Mouse (Mus musculus) adrenal gland, postnatal 36 days (tissue): ENCODE measurements around the gene Gpatch8. TPM values are rescaled to one million over a fixed set of nuclear protein-coding genes. Genes with fewer than 3 reads are reported as not detected.
"Not testable (repeated sequence)": the region's sequence is repeated elsewhere in the genome, so short reads cannot be mapped to it uniquely, and the experiment has no call there.

Source experiments
- DNase-seq, 2 experiments: peaks; one replicate each; pipeline ENCODE4 v3.0.0; 2021; ENCODE audit warnings: mixed read lengths in 1 of 2
- total RNA-seq, 2 experiments: library from RNA; stranded (reverse); gene quantifications; 2 replicates each; pipeline ENCODE4 v1.2.3; 2021

The Gpatch8 gene
- total RNA-seq, 2 experiments from 2014 or later: 25.9 to 31.1 TPM

DNA sequence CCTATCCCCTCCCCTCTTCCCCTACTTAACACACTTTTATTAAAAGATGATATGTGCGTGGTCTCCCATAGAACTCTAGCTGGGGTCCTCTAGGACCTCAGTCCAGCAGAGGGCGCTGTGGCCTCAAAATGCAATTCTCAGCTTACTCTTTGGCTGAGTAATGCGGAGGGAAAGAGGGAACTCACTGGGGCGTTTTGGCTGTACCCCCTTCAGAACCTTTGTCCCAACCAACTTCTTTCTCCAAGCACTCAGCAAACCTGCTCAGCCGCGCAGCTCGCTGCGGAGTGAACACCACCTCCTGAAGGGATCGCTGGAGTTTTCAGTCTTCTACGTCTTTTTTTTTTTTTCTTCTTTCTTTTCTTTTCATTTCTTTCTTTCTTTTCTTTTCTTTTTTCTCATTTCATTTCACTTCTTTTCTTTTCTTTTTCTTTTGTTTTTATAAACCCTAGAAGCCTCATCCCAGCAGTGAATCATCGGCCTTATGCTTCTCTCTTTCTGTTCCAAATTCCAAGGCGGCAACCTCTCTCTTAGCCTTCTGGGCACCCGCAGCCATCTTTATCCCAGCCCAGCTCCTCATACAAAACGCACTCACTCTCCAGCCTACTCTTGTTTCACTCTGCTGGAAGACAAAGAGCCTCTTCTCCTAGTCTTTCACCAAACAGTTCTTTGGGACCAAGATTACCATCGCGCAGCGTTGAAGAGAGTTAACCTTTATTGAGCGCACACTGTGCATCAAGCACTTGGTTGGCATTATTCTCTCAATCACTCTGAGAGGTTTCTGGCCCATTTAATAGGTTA lies 16.9 kb upstream of the Gpatch8 start:
- DNase-seq: peak; percentile 90 to 92

DNA sequence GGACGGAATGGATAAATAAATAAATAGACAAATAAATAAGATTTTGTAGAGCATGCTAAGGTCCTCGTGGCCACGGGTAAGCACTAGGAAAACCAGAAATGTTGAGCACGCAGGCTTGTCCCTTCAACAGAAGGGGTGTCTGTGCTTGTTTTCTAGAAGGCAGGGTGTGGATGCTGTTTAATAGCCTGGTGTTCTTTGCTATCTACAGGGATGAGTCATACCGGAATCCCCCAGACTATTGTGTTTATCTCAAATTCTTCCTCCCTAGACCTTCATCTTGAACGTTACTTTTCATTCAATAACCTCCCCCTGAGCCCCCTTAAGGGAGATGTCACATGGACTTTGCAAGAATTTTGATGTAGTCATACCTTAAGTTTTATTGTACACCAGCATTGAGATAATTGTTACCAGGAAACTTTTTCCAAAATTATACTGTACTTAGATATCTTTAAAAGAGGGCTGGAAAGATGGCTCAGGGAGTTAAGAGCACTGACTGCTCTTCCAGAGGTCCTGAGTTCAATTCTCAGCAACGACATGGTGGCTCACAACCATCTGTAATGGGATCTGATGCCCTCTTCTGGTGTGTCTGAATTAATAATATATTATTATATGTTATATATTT lies 12.7 kb upstream of the Gpatch8 start:
- no peak for DNase-seq

DNA sequence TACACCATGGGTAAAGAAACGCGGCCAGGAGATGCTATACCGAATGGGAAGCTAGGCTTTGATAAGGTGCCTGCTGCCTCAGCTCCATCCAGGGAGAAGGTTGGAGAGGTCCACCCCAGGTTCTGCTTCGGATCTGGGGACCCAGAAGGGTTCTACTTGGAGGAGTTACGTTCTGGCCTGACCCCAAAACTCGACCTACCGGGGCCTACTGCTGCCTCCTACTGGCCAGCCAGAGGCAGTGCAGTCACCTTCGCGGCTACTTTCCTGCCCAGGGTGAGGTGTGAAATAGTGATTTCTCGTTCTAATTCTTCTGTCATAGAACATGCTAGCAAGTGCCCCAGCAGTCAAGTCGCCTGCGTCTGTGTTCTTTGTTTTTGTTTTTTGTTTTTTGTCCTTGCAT lies 12.0 kb upstream of the Gpatch8 start:
- peak in 1 of 2 experiments; percentile 16 for DNase-seq

DNA sequence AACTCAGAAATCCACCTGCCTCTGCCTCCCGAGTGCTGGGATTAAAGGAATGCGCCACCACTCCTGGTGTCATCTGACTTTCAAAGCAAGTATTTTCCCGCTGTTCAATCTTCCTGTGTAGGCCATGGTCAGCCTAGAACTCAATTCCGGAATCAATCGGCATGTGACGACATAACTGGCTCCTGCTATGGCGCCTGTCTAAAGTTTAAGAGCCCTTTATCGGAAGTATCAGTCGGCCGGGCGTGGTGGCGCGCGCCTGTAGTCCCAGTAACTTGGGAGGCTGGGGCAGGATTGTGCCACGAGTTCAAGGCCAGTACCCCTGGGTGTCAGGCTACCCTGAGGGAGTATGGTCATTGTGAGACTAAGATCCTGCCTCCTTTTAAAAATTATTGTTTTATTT lies 11.5 kb upstream of the Gpatch8 start:
- no peak for DNase-seq

DNA sequence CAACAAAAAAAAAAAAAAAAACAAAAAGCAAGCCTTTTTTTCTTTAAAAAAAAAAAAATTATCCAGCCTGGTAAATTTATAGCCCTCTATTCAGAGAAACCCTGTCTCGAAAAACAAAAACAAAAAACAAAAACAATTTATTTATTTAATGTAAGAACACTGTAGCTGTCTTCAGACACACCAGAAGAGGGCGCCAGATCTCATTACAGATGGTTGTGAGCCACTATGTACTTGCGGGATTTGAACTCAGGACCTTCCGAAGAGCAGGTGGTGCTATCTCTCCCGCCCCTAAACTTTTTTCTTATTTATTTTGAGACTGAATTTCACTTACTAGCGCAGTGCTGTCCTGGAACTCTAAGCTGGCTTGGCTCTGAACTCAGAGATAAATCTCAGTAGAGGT lies 11.0 kb upstream of the Gpatch8 start:
- no peak for DNase-seq

DNA sequence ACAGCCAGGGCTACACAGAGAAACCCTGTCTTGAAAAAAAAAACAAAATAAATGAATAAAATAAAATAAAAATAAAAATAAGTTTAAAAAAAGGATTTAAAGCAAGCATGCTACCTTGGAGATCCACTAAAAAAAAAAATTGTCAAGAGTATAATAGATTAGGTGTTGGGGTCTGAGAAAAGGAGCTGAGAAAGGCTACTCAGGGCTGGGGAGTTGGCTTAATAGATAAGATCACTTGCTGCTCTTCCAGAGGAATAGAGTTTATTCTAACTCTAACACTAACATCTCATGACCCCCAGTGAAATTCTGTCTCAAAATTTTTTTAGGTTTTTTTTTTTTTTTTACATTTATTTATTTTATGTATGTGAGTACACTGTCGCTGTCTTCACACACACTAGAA lies 10.1 kb upstream of the Gpatch8 start:
- DNase-seq: no peak

DNA sequence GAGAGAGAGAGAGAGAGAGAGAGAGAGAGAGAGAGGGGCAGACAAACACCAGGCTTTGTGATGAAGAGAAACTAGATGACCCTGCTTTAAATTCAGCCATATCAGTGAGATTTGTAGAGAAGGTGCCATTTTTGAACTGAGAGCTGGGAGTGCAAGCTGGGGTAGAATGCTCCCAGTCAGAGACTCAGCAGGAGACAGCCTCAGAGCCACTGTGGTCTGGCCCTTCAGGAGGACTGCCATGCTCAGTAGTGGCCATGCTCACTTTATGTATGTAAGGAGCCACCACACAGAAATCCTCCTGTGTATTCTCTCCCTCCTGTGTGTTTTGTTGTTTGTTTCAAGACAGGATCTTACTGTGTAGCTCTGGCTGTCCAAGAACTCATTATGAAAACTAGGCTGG lies 9.5 kb upstream of the Gpatch8 start:
- DNase-seq: no peak

DNA sequence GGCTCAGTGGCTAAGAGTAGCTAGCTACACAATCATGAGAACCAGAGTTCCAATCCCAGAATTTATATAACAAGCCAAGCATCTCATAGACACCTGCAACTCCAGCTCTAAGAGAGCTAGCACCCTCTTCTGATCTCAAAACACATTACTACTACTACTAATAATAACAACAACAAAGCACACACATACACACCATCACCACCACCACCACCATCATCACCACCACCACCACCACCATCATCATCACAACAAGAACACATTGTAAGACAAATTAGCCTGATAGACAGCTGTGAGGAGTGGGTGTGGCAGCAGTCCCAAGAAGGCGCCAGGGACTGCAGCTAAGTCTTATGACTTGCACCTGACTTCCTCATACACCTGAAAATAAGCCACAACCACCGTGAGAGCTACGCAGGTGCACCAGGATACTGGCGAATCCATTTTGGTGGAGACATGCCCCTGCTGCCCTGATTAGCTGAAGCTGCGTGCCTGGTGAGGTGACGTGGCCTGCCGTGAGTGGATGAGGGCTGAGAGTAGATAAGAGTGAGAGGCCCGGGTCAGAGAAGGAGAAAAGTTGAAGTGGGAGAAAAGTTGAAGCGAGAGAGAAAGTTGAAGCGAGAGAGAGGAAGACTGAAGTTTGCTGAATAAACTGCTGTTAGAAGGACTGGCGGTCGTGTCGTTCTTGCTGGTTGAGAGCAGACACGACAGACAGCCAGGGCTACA lies 8.9 kb upstream of the Gpatch8 start:
- DNase-seq: not testable (repeated sequence)

DNA sequence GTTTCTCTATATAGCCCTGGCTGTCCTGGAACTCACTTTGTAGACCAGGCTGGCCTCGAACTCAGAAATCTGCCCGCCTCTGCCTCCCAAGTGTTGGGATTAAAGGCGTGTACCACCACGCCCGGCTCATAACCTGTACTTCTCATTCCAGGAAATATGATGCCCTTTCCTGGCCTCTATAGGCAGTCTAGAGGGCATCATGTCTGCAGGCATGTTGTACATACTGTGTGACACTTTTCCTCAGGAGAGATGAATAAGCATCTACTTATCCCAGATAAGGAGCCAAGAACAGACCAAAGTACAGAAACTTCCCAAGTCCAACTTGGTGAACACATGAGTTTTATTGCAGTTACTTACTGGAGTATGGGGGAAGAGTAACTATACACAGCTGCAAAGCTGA lies 2.5 kb upstream of the Gpatch8 start:
- DNase-seq: no peak

DNA sequence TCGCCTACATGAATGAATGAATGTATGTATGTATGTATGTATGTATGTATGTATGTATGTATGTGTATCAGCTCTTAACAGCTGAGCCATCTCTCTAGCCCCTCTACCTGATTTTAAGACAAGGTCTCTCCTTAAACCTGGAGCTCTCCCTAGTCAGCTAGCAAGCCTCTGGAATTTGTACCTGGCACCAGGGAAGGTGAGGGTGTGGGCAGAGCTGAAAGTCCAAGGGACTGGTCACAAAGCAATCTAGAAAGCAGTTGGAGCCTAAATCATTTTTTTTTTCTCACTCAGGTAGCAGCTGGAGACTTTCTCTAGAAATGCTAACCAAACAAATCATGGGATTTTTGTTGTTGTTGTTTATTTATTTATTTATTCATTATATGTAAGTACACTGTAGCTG lies 1.2 kb upstream of the Gpatch8 start:
- DNase-seq: no peak

DNA sequence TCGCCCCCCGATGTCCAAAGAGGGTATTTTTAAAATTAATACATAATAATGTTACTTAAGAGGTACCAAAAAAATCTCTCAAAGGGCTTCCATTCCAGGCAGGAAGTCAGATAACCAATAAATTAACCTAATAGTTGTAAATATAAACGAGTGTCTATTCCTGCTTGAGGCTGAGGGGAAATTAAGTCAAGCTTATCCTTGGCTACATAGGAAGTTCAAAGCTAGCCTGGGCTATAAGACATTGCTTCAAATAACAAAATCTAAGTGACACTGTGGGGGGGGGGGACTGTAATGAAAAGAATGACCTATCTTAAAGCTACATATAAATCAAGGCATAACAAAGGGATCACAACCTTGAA lies 503 bp upstream of the Gpatch8 start:
- no peak for DNase-seq

DNA sequence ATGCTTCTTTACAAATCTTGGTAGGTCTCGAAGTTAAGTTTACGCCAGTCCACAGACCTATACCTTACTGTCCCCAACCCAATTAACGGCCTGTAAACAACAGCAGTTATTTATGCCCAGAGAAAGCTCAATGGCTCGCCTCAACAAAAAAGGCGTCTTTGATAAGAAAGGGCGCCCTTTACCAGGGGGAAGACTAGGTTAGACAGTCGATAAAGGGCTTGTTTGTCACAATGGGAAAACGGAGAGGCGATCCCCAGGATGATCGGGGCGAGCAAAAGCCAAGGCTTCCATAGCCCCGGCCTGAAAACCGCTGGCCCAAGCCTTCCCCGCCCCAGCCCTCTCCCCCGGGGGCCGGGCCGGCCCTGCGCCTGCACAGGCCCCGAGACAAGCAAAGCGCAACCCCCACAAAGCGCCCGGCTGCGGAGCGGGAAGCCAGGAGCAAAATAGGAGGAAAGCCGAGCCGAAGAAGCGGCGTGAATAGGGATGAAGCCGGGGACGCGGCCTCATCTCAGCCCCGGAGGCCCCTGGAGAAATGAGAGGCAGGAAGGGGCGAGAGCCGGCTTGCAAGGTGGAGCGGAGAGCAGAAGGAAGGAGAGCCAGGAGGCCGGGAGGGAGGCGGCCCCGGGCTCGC lies 677 bp downstream of the Gpatch8 start:
- peak; percentile 38 to 66 for DNase-seq

DNA sequence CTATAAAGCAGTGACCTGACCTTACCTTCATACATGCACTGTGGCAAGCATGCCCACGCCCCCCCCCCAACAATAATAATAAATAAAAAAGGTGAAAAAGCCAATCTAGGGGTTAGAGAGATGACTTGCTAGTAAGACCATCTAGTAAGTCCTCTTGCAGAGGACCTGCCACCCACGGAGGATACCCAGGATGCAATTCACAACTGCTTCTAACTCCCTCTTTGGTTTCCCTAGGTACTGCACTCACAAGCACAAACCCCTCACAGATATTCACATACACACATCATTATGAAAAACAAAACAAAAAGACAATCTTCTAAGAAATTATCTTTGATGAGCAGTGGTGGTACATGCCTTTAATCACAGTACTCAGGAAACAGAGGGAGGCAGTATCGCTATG lies 4.1 kb downstream of the Gpatch8 start:
- no peak for DNase-seq

DNA sequence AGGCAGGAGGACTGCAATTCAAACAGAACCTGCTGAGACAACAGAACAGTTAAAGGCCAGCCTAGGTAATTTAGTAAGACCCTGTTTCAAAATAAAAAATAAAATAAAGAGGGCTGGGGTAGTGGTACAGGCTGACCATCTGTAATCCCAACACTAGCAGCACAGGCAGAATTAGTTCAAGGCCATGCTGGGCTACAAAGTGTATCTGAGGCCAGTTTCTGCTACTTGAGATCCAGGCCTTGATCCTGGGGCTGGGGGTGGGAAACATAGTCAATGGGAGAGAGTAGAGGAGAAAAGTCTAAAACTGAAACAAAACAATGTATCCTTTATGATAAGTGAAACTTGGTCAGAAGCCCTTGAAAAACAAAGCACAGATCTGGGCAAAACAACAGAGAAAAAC lies 5.0 kb downstream of the Gpatch8 start:
- peak in 1 of 2 experiments; percentile 33 for DNase-seq

DNA sequence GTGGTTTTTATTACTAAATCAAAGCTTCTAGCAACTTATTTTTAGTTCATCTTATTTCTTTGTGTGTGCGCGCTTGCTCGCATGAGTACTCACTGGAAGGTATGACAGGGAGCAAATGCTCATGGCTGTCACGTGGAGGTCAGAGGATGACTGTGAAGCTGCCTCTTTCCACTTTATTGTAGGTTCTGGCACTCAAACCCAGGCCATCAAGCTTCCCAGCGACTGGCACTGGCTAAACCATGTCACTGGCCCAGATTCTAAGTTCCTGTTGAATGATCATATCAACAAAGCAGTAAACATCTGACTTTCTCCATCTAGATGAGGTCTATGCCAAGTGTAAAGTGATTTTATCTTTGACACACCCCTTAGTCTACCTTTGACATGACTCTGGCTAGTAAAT lies 14.7 kb downstream of the Gpatch8 start:
- peak; percentile 60 to 68 for DNase-seq

DNA sequence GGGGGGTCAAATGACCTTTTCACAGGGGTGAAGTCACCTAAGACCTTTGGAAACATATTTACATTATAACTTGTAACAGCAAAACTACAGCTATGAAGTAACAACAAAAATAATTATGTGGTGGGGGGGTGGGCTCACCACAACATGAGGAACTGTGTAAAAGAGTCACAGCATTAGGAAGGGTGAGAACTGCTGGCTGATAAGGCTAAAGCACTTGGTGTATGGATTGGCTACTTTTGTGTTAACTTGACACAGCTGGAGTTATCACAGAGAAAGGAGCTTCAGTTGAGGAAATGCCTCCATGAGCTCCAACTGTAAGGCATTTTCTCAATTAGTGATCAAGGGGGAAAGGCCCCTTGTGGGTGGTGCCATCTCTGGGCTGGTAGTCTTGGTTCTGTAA lies 15.9 kb downstream of the Gpatch8 start:
- not testable (repeated sequence) for DNase-seq

DNA sequence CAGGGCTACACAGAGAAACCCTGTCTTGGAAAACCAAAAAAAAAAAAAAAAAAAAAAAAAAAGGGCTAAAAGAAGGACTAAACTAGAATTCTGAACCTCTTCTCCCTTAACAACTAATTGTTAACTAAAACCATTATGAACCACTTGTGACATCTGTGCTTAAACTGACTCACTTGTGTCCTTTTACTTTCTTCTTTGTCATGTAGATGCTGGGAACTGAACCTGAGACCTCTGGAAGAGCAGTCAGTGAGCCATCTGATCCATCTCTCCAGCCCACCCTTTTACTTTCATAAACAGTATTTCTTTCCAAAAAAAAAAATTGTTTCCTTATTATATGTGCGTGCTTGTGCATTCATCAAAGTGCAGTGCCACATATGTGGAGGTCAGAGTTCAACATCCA lies 16.5 kb downstream of the Gpatch8 start:
- no peak for DNase-seq

DNA sequence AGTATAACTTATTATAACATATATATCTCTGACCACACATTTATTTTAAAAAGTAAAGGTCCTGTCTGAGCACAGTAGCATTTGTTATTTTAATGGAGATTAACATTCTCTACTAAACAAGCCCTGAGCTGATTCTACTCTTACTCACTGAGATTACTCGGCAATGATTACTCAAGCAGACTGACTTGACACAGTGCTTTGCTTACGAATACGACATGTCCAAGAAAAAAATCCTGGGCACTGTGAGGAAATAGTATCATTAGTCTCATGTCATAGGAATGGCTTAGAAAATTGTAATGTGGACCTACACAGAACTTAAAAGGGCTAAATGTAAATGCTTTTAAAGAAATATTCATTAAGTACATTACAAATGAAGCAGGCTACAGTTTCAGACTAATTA lies 20.0 kb downstream of the Gpatch8 start:
- no peak for DNase-seq

DNA sequence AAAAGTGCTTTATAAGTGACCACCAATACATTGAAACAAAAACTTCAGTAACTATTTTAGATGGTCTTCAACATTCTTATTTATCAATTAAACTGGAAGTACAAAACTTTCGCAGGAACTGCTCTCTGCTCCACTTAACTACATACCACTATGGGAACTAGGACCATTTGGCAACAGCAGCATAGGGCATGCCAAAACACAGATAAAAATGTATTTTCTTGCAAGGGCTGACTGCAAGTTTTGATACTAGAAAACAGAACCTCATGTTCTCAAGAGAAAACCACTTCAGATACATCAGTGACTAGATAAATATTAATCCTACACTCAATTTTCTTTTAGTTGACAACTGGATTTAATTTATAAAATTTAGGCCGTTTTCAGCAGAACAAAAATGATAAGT lies 22.1 kb downstream of the Gpatch8 start:
- no peak for DNase-seq

DNA sequence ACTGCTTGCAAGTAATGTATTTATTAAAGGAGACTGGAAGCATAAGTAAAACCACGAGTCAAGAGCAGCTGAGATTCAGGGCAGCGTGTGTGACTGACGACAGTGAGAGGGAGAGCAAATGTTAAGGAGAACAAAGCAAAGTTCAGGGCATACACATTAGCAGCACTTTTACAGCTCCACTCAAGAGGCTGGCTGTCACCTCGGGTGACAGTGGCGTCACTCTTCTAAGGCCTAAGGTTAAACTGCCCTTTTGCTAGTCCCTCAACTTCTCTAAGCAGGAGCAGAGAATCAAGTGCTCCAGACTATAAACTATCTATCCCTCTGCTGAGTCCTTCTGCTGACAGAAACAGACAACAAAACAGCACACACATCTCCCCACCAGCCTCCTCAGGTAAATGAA lies 24.8 kb downstream of the Gpatch8 start:
- no peak for DNase-seq

DNA sequence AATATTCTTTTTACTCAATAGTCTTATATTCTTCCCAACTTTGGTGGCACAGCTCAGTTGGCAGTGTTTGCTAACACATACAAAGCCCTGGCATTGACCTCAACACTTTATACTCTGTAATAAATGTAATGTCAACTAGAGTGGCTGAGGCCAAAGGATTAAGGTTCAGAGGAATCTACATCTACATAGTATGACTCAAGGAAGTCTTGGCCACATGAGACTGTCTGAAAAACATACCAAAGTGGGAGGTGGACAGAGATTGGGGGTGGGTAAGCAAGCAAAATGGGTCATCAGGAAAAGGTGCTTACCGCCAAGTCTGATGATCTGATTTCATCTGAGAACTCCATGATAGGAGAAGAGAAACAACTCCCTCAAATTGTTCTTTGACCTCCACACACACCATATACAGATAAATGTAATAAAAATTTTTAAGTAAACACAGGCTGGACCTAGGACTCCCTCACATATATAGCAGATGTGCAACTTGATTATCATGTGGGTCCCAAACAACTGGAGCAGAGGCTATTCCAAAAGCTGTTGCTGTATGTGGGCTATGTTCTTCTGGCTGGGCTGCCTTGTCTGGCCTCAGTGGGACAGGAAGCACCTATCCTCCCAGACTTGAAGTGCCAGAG lies 41.3 kb downstream of the Gpatch8 start:
- DNase-seq: no peak

DNA sequence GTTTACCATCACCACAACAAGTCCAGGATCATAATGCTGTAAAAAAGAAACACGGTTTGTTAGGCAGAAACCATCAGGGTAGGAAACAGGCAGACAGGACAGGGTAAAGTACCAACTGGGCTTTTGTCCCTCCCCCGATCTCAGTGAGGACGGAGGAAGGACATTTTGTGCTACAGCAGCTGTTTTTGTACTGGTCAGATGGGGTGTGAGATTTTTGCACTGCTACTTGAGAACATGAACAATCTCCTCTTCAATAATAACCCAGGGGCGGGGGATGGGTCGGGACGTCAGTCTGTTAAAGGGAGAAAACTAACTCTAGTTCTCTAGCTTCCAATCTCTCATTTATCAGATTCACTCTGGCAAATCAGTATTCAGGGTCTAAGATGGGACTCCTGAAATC lies 46.0 kb downstream of the Gpatch8 start:
- DNase-seq: peak; percentile 3 to 13
